Mouse (Mus musculus) brain, adult 2 months (tissue): ENCODE measurements around the gene Plin2.
"Not testable (repeated sequence)": the region's sequence is repeated elsewhere in the genome, so short reads cannot be mapped to it uniquely, and the experiment has no call there.

Experiments used
- DNase-seq: peaks from one replicate; pipeline ENCODE4 v3.0.0; 2011; ENCODE audit warnings: low read depth, low spot score

Plin2 gene

DNA sequence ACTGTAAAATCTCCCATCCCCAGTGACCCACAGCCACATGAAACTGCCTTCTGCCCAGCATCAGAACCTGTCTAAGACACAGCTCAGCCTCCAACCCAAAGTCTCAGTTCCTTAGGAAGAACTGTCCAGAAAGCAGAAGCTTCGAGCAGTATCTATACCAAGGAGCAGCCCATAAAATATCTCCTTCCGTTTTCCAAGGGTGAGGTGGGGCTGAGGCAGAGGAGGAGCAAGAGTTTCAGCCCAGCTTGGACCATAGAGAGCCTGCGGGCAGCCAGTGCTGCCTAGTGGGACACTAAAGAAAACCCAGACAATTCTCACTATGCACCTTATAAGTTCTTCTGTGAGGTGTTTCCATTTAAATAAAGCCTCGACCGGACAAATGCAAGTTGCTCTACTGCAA lies 37.3 kb downstream of the Plin2 start:
- not testable (repeated sequence) for DNase-seq

- no peak for DNase-seq
Measured at GRCm38 (mm10) chr4:86631831-86632230, 38.0 kb downstream of the Plin2 start.

GRCm38 (mm10) chr4:86626496-86626895 lies 43.4 kb downstream of the Plin2 start:
- not testable (repeated sequence) for DNase-seq

DNA sequence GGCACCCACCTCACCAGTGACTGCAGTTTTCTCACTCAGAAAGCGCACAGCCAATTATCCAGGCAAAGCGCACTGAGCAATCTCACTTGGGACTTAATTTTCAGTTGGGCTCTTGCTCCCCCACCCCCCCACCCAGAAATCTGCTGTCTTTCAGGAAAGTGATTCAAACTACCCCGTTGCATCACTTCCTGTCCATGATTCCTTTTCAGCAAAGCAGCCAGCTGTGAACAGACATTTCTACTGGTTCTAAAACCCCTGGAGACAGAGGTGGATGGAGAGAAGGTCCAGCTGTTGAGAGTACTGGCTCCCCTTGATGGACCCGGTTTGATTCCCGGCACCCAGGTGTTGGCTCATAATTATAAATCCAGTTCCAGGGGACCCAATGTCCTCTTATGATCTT lies 44.4 kb downstream of the Plin2 start:
- DNase-seq, result no peak

DNA sequence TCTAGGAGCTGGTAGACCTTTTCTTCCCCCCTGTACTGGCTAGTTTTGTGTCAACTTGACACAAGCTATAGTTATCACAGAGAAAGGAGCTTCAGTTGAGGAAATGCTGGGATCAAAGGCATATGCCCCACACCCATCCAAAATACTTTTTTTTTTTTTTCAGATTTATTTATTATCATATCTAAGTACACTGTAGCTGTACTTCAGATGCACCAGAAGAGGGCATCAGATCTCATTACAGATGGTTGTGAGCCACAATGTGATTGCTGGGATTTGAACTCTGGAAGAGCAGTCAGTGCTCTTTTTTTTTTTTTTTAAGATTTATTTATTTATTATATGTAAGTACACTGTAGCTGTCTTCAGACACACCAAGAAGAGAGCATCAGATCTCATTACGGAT lies 47.3 kb downstream of the Plin2 start:
- not testable (repeated sequence) for DNase-seq

GRCm38 (mm10) chr4:86622116-86622515 lies 47.7 kb downstream of the Plin2 start:
- no peak for DNase-seq

DNA sequence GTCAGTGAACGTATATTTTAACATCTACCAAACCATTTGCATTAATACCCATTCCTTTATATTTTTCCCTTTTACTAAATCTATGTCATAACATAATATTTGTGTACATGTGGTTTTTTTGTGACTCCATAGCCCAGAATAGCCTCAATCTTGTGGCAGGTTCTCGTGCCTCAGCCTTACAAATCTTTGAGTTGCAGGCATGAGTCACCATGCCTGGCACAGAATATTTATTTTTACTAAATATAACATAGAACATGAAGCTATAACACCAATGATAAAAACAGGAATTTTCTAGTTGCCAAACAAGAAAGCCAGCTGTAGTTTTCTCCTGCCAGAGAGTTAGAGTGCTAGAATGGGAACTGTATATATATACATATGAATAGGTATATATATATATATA lies 49.4 kb downstream of the Plin2 start:
- DNase-seq, result peak; percentile 78

GRCm38 (mm10) chr4:86612289-86612620 lies 57.6 kb downstream of the Plin2 start:
- DNase-seq, result no peak

GRCm38 (mm10) chr4:86611524-86612288 lies 58.2 kb downstream of the Plin2 start, which contains the start of gene Haus6:
Gene Haus6 (minus strand): TSS chr4:86612055.
- peak; percentile 100 for DNase-seq
